Mouse (Mus musculus): ENCODE data around the gene Tesk1. TPM values are rescaled to one million over a fixed set of nuclear protein-coding genes. Genes with fewer than 3 reads are reported as not detected.

The Tesk1 gene
- polyA plus RNA-seq, 1 experiment from 2014 or later, result 12.7 TPM

Other genes with a start within 250 kb of the Tesk1 start
- 0.22 and 0.46 TPM in 2 replicates for gene Atp8b5, start 174.8 kb upstream of the Tesk1 start, polyA plus RNA-seq (2016; fragmentation: Nextera tagmentation; extraction: Ambion mirVana)
- 45.2 and 47.3 TPM in 2 replicates for gene Rusc2, start 60.0 kb upstream of the Tesk1 start, polyA plus RNA-seq (2016; fragmentation: Nextera tagmentation; extraction: Ambion mirVana)
- gene Fam166b, start 12.8 kb upstream of the Tesk1 start, polyA plus RNA-seq (2016; fragmentation: Nextera tagmentation; extraction: Ambion mirVana), result 0.28 and 0.38 TPM in 2 replicates
- gene Cd72, start 12.7 kb downstream of the Tesk1 start, polyA plus RNA-seq (2016; fragmentation: Nextera tagmentation; extraction: Ambion mirVana), result 2.0 and 2.9 TPM in 2 replicates
- gene Sit1, start 41.8 kb downstream of the Tesk1 start, polyA plus RNA-seq (2016; fragmentation: Nextera tagmentation; extraction: Ambion mirVana), result not detected in 2 replicates
- gene Ccdc107, start 51.0 kb downstream of the Tesk1 start, polyA plus RNA-seq (2016; fragmentation: Nextera tagmentation; extraction: Ambion mirVana), result 45.0 and 47.9 TPM in 2 replicates
- gene Arhgef39, start 57.8 kb downstream of the Tesk1 start, polyA plus RNA-seq (2016; fragmentation: Nextera tagmentation; extraction: Ambion mirVana), result 33.1 TPM in 2 replicates
- gene Car9, start 65.0 kb downstream of the Tesk1 start, polyA plus RNA-seq (2016; fragmentation: Nextera tagmentation; extraction: Ambion mirVana), result 0.52 and 0.61 TPM in 2 replicates
- 46.0 and 61.3 TPM in 2 replicates for gene Tpm2, start 81.8 kb downstream of the Tesk1 start, polyA plus RNA-seq (2016; fragmentation: Nextera tagmentation; extraction: Ambion mirVana)
- gene Creb3, start 120.4 kb downstream of the Tesk1 start, polyA plus RNA-seq (2016; fragmentation: Nextera tagmentation; extraction: Ambion mirVana), result 48.8 and 64.1 TPM in 2 replicates
- gene Tln1, start 120.8 kb downstream of the Tesk1 start, polyA plus RNA-seq (2016; fragmentation: Nextera tagmentation; extraction: Ambion mirVana), result 64.5 and 64.6 TPM in 2 replicates
- gene Rgp1, start 136.8 kb downstream of the Tesk1 start, polyA plus RNA-seq (2016; fragmentation: Nextera tagmentation; extraction: Ambion mirVana), result 31.8 and 37.2 TPM in 2 replicates
- gene Gba2, start 136.9 kb downstream of the Tesk1 start, polyA plus RNA-seq (2016; fragmentation: Nextera tagmentation; extraction: Ambion mirVana), result 49.2 and 52.6 TPM in 2 replicates
- 0.51 and 1.8 TPM in 2 replicates for gene Msmp, start 142.6 kb downstream of the Tesk1 start, polyA plus RNA-seq (2016; fragmentation: Nextera tagmentation; extraction: Ambion mirVana)
- 24.9 TPM in 2 replicates for gene Npr2, start 190.0 kb downstream of the Tesk1 start, polyA plus RNA-seq (2016; fragmentation: Nextera tagmentation; extraction: Ambion mirVana)
- 3.9 TPM in 2 replicates for gene Spag8, start 211.7 kb downstream of the Tesk1 start, polyA plus RNA-seq (2016; fragmentation: Nextera tagmentation; extraction: Ambion mirVana)
- 70.6 and 71.8 TPM in 2 replicates for gene Hint2, start 214.5 kb downstream of the Tesk1 start, polyA plus RNA-seq (2016; fragmentation: Nextera tagmentation; extraction: Ambion mirVana)
- 11.9 and 14.7 TPM in 2 replicates for gene Tmem8b, start 227.0 kb downstream of the Tesk1 start, polyA plus RNA-seq (2016; fragmentation: Nextera tagmentation; extraction: Ambion mirVana)
- gene Fam221b, start 227.2 kb downstream of the Tesk1 start, polyA plus RNA-seq (2016; fragmentation: Nextera tagmentation; extraction: Ambion mirVana), result 2.8 and 2.9 TPM in 2 replicates

Data from midbrain, embryonic 12.5 days (tissue).